Mouse (Mus musculus) CH12.LX (cell line): ENCODE data around the gene Zyg11a.

Experiments used
- CHD1 ChIP-seq: IDR thresholded peaks from 2 replicates; pipeline ENCODE4 v1.6.1; 2012; ENCODE audit warnings: low read depth, low read length, improper control_type of control experiment, inconsistent platforms
- CTCF ChIP-seq, 2 experiments: IDR thresholded peaks in 1 of 2; conservative IDR thresholded peaks in 1 of 2; 2 replicates each; pipeline ENCODE4 v1.5.1; 2011 to 2012; ENCODE audit warnings: low read depth in 2 of 2, low read length in 2 of 2, improper control_type of control experiment in 1 of 2, inconsistent platforms in 1 of 2, mild to moderate bottlenecking in 1 of 2, moderate library complexity in 1 of 2
- GABPA ChIP-seq: IDR thresholded peaks from 2 replicates; pipeline ENCODE4 v1.6.1; 2012; ENCODE audit warnings: low read depth, low read length, improper control_type of control experiment, inconsistent platforms; ENCODE audit not compliant: insufficient replicate concordance
- MAX ChIP-seq: IDR thresholded peaks from 2 replicates; pipeline ENCODE4 v1.6.1; 2011; ENCODE audit warnings: low read length, improper control_type of control experiment
- TBP ChIP-seq: conservative IDR thresholded peaks from 2 replicates; pipeline ENCODE4 v1.6.1; 2011; ENCODE audit warnings: low read depth, low read length, improper control_type of control experiment
- ZC3H11A ChIP-seq: IDR thresholded peaks from 2 replicates; pipeline ENCODE4 v1.6.1; 2012; ENCODE audit warnings: low read depth, mild to moderate bottlenecking, inconsistent platforms, low read length, improper control_type of control experiment

DNA sequence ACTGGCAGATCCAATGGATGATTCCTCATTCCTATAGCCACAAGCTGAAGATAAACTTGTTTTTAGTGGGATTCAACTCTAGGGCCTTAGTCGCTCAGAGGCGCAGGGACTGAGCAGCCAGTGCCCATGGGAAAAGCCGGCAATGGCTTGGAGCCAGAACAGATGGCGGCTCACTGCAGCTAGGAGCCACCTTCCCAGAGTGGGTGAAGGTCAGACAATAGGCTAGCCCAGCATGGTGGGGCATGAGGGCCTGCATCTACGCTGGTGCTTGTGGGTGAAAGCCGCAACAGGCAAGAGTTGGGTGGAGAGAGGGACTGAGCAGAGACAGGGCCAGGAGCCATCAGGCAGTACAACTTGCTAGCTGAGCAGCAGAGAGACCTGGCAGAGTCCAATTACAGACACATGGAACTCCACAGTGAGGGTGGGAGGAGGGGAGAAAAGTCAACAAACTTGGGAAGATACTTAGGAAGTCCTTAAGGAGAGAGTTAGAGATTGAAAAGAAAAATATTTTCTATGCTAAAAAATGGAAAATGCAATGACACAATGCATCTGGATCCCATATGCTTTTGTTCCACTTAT, 21.5 kb downstream of the Zyg11a start:
- TF ChIP-seq CHD1 = no peak
- TF ChIP-seq ZC3H11A = no peak
- TF ChIP-seq GABPA = no peak
- no peak for TF ChIP-seq MAX
- TF ChIP-seq CTCF (conservative IDR thresholded peaks at IDR 0.05 in 1 of 2, IDR thresholded peaks at IDR 0.05 in 1 of 2; ENCODE audit: low read depth in 2 of 2, low read length in 2 of 2) = no peak
- no peak for TF ChIP-seq TBP
